Mouse (Mus musculus): ENCODE measurements around the gene Klhl33.
"Not testable (repeated sequence)": the region's sequence is repeated elsewhere in the genome, so short reads cannot be mapped to it uniquely, and the experiment has no call there.

The Klhl33 gene

GRCm38 (mm10) chr14:50905327-50905726, 8.0 kb upstream of the Klhl33 start:
- in situ Hi-C loops (cut with MboI, MseI) = not testable (repeated sequence)

GRCm38 (mm10) chr14:50904828-50905129, 7.5 kb upstream of the Klhl33 start:
- in situ Hi-C loops (cut with MboI, MseI) = no loop called here

- in situ Hi-C loops (cut with MboI, MseI) = no loop called here
Measured at GRCm38 (mm10) chr14:50903973-50904827, 6.9 kb upstream of the Klhl33 start.

GRCm38 (mm10) chr14:50897992-50898391, 685 bp upstream of the Klhl33 start:
- in situ Hi-C loops (cut with MboI, MseI) = loop anchor here (10.0 kb wide), 1 partner anchor 1173 kb away; no protein-coding TSS in a partner anchor

- in situ Hi-C loops (cut with MboI, MseI) = loop anchor here (10.0 kb wide), 1 partner anchor 1172 kb away; no protein-coding TSS in a partner anchor
Measured at GRCm38 (mm10) chr14:50896747-50897373, 447 bp downstream of the Klhl33 start.

GRCm38 (mm10) chr14:50895985-50896746, 1.1 kb downstream of the Klhl33 start:
- in situ Hi-C loops (cut with MboI, MseI) = loop anchor here (10.0 kb wide), 1 partner anchor 1171 kb away; no protein-coding TSS in a partner anchor

GRCm38 (mm10) chr14:50895407-50895806, 1.9 kb downstream of the Klhl33 start:
- in situ Hi-C loops (cut with MboI, MseI) = loop anchor here (10.0 kb wide), 1 partner anchor 1171 kb away; no protein-coding TSS in a partner anchor

GRCm38 (mm10) chr14:50892541-50893459, 4.5 kb downstream of the Klhl33 start:
- in situ Hi-C loops (cut with MboI, MseI) = loop anchor here (10.0 kb wide), 1 partner anchor 1168 kb away; no protein-coding TSS in a partner anchor

- in situ Hi-C loops (cut with MboI, MseI) = loop anchor here (10.0 kb wide), 1 partner anchor 1167 kb away; no protein-coding TSS in a partner anchor
Measured at GRCm38 (mm10) chr14:50892091-50892490, 5.2 kb downstream of the Klhl33 start.

- in situ Hi-C loops (cut with MboI, MseI) = loop anchor here (10.0 kb wide), 1 partner anchor 1167 kb away; no protein-coding TSS in a partner anchor
Measured at GRCm38 (mm10) chr14:50891621-50892020, 5.7 kb downstream of the Klhl33 start.

GRCm38 (mm10) chr14:50876236-50876950, 20.9 kb downstream of the Klhl33 start:
- in situ Hi-C loops (cut with MboI, MseI) = no loop called here

- in situ Hi-C loops (cut with MboI, MseI) = no loop called here
Measured at GRCm38 (mm10) chr14:50875591-50876230, 21.6 kb downstream of the Klhl33 start.

- in situ Hi-C loops (cut with MboI, MseI) = no loop called here
Measured at GRCm38 (mm10) chr14:50875175-50875574, 22.1 kb downstream of the Klhl33 start.

GRCm38 (mm10) chr14:50871284-50871683, 26.0 kb downstream of the Klhl33 start:
- in situ Hi-C loops (cut with MboI, MseI) = loop anchor here (5.0 kb wide), 1 partner anchor 56 kb away; no protein-coding TSS in a partner anchor

GRCm38 (mm10) chr14:50870805-50871143, 26.5 kb downstream of the Klhl33 start:
- in situ Hi-C loops (cut with MboI, MseI) = loop anchor here (5.0 kb wide), 1 partner anchor 57 kb away; no protein-coding TSS in a partner anchor

GRCm38 (mm10) chr14:50869889-50870804, 27.2 kb downstream of the Klhl33 start, which contains the start of gene Tep1:
Tep1 (minus strand) TSS chr14:50870560.
- in situ Hi-C loops (cut with MboI, MseI) = loop anchor here (5.0 kb wide), 2 partner anchors 53 to 57 kb away; no protein-coding TSS in a partner anchor

- in situ Hi-C loops (cut with MboI, MseI) = loop anchor here (5.0 kb wide), 1 partner anchor 51 kb away; no protein-coding TSS in a partner anchor
Measured at GRCm38 (mm10) chr14:50868656-50869055, 28.7 kb downstream of the Klhl33 start.

- in situ Hi-C loops (cut with MboI, MseI) = loop anchor here (5.0 kb wide), 1 partner anchor 51 kb away; no protein-coding TSS in a partner anchor
Measured at GRCm38 (mm10) chr14:50868211-50868610, 29.1 kb downstream of the Klhl33 start.
